Mouse (Mus musculus) testis, adult 2 months (tissue): ENCODE results near the gene Matn4.

ENCODE experiments used
- CTCF ChIP-seq: fragments of 200-500 bp; IDR thresholded peaks from 2 replicates; pipeline ENCODE4 v1.5.1; 2012; ENCODE audit warnings: low read depth, mild to moderate bottlenecking, inconsistent platforms, low read length, moderate library complexity; ENCODE audit not compliant: control insufficient read depth, insufficient read depth, insufficient replicate concordance
- POLR2A ChIP-seq: fragments of 200-500 bp; IDR thresholded peaks from 2 replicates; pipeline ENCODE4 v1.6.1; 2012; ENCODE audit warnings: low read depth, mild to moderate bottlenecking, inconsistent platforms, low read length, moderate library complexity; ENCODE audit not compliant: control insufficient read depth

- TF ChIP-seq CTCF (no peak), POLR2A (no peak)
These were observed 27.7 kb upstream of the Matn4 start for GRCm38 (mm10) chr2:164432541-164433191.
